ENCODE assay signal across 16 mouse cellular contexts in the genomic region with DNA sequence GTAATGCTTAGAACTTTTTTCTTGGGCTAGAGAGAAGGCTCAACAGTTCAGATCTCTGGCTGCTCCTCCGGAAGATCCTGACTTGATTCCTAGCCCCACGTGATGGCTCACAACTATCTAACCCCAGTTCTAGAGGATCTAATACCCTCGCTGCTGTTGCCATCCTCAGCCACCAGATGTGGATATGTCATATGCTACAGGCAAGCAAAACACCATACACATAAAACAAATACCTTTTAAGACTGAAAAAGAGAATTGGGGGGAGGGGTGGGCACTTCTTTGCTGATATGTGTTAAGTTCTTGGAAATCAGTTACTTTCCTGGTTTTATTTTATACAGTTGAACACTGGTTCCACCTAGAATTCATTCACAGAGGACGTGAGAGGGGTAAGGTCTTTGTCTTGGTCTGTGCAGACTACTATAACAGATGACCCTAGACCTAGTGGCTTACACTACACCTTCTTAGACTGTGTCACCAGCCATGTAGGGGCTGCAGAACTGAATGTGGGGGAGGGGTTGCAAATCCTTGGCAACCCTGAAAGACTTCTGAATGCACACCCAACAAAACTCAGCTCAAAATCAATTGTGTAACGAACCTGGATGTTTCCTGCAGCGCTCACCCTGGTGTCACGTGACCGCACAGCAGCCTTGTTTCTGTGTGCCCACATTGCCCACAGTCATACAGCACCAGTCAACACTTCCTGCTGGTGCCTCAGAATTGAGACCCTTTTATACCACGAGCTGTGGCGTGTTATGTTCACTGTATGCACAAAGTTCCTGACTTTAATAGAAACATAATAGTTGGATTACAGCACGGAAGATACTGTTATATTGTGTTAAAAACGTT. TPM values are rescaled to one million over a fixed set of nuclear protein-coding genes. Genes with fewer than 3 reads are reported as not detected.
DNase-seq lines count a peak whose midpoint lies in the region; ATAC-seq and TF ChIP-seq lines count a peak whose summit lies in the region.
"Had no signal": no experiment of that assay in that cellular context is flagged by ENCODE, and none has a peak within 500 bp of the region (broad histone marks: within the 10 kb centered on the region; RNA-seq: fewer than 3 reads in every experiment).

No protein-coding gene starts in this region.

- no peaks in the 10 kb centered on the region for H3K36me3 ChIP-seq in hindbrain, embryonic 13.5 days
- H3K36me3 ChIP-seq: kidney, embryonic 15.5 days; limb, embryonic 15.5 days; midbrain, embryonic 15.5 days had no signal

- no peak overlapping the region for H3K9ac ChIP-seq in hindbrain, embryonic 13.5 days
- H3K9ac ChIP-seq: kidney, embryonic 15.5 days; limb, embryonic 15.5 days; midbrain, embryonic 15.5 days had no signal

- WGBS in lung, adult 2 months, result 77% methylated on average over 12 of the region's 12 CpGs
- WGBS in hindbrain, embryonic 13.5 days, result 81% methylated on average over 12 of the region's 12 CpGs
- 79% methylated on average over 12 of the region's 12 CpGs for WGBS in cerebellum, adult 2 months

- no peaks in the 10 kb centered on the region for H3K27me3 ChIP-seq in hindbrain, embryonic 13.5 days
- no peaks in the 10 kb centered on the region for H3K27me3 ChIP-seq in cerebellum, adult 2 months (ENCODE audit: control insufficient read depth, insufficient read depth, low read length)
- H3K27me3 ChIP-seq: kidney, embryonic 15.5 days; limb, embryonic 15.5 days; midbrain, embryonic 15.5 days had no signal

- no peak overlapping the region for H3K27ac ChIP-seq in hindbrain, embryonic 13.5 days
- H3K27ac ChIP-seq in cerebellum, adult 2 months (ENCODE audit: insufficient read depth, low read length), result no peak overlapping the region
- H3K27ac ChIP-seq: gastrocnemius, adult 2 months; kidney, embryonic 15.5 days; limb, embryonic 15.5 days had no signal

- DNase-seq in lung, postnatal 36 days, result peak; percentile 46
- DNase-seq in lung, adult 2 months, result no peak
- DNase-seq in brain, embryonic 14.5 days (ENCODE audit: low read depth), result peak; percentile 49
- peak; percentile 86 for DNase-seq in thymus, postnatal 25 days
- DNase-seq in frontal cortex, postnatal 14 days (ENCODE audit: low spot score in 2 of 2), result no peak
- no peak for DNase-seq in cerebellum, adult 2 months
- DNase-seq: adrenal gland, postnatal 10 days; cerebellum, adult 9-10 months; gastrocnemius, adult 2 months; heart, postnatal 10 days; layer of hippocampus, postnatal 36 days had no signal

- H3K4me2 ChIP-seq in hindbrain, embryonic 13.5 days, result no peak overlapping the region
- H3K4me2 ChIP-seq: kidney, embryonic 15.5 days; limb, embryonic 15.5 days; midbrain, embryonic 15.5 days had no signal

- no peaks in the 10 kb centered on the region for H3K9me3 ChIP-seq in hindbrain, embryonic 13.5 days
- H3K9me3 ChIP-seq: kidney, embryonic 15.5 days; limb, embryonic 15.5 days; midbrain, embryonic 15.5 days had no signal

- no peak for TF ChIP-seq CTCF in lung, adult 2 months (IDR thresholded peaks at IDR 0.05; ENCODE audit: insufficient read depth, low read length)
- no peak for TF ChIP-seq CTCF in brain, embryonic 14.5 days (IDR thresholded peaks at IDR 0.05; ENCODE audit: borderline replicate concordance, extremely low read depth, insufficient read depth, insufficient read length)
- no peak for TF ChIP-seq CTCF in cerebellum, adult 2 months (IDR thresholded peaks at IDR 0.05; ENCODE audit: borderline replicate concordance, insufficient read depth, low read depth, low read length)

- ATAC-seq in megakaryocyte-erythroid progenitor cell, adult 5-6 weeks (replicated peaks; ENCODE audit: low FRiP score, low TSS enrichment, poor library complexity, severe bottlenecking), result peak; percentile 89
- no peak for ATAC-seq in hindbrain, embryonic 13.5 days (ENCODE audit: low FRiP score)
- ATAC-seq: midbrain, embryonic 15.5 days had no signal

- no peaks in the 10 kb centered on the region for H3K4me1 ChIP-seq in lung, adult 2 months (ENCODE audit: control insufficient read depth, insufficient read depth, low read length)
- H3K4me1 ChIP-seq in hindbrain, embryonic 13.5 days (replicated peaks), result peaks cover 5% of the 10 kb centered on the region
- peaks cover 8% of the 10 kb centered on the region; the same call in 1 of the 2 replicates for H3K4me1 ChIP-seq in cerebellum, adult 2 months (ENCODE audit: control insufficient read depth, insufficient read depth, low read length)
- H3K4me1 ChIP-seq: kidney, embryonic 15.5 days had no signal

- H3K4me3 ChIP-seq in lung, adult 2 months (replicated peaks; ENCODE audit: extremely low read depth, low read depth, low read length), result no peak overlapping the region
- H3K4me3 ChIP-seq in hindbrain, embryonic 13.5 days, result no peak overlapping the region
- no peak overlapping the region for H3K4me3 ChIP-seq in cerebellum, adult 2 months (replicated peaks; ENCODE audit: insufficient read depth, low read depth, low read length)
- H3K4me3 ChIP-seq: gastrocnemius, adult 2 months; kidney, embryonic 15.5 days; limb, embryonic 15.5 days; midbrain, embryonic 15.5 days had no signal

- no peak for TF ChIP-seq POLR2A in lung, adult 2 months (IDR thresholded peaks at IDR 0.05; ENCODE audit: borderline replicate concordance, extremely low read depth, low read depth, low read length)
- no peak for TF ChIP-seq POLR2A in brain, embryonic 14.5 days (IDR thresholded peaks at IDR 0.05; ENCODE audit: borderline replicate concordance, extremely low read depth, insufficient read depth, insufficient read length, poor library complexity, severe bottlenecking)
- TF ChIP-seq POLR2A in cerebellum, adult 2 months (IDR thresholded peaks at IDR 0.05; ENCODE audit: borderline replicate concordance, insufficient read depth, low read length), result no peak

RNA-seq across cellular contexts. Expression of gene Zfp957, which starts 3.9 kb away (rescaled TPM):
- not detected in 2 replicates for polyA plus RNA-seq in lung, adult 2 months (2012; rRNA removed)
- polyA plus RNA-seq in brain, embryonic 14.5 days (2012; rRNA removed), result not detected in 2 replicates
- total RNA-seq in megakaryocyte-erythroid progenitor cell, adult 5-6 weeks (2014; fragmentation: Nextera tagmentation), result not detected in 2 replicates
- not detected in 2 replicates for total RNA-seq in megakaryocyte-erythroid progenitor cell, adult 5-6 weeks (2017)
- polyA plus RNA-seq in hindbrain, embryonic 13.5 days (2015; fragmentation: Nextera tagmentation; extraction: Ambion mirVana), result not detected in 2 replicates
- polyA plus RNA-seq in cerebellum, adult 2 months (2012; rRNA removed), result not detected in 2 replicates
- total RNA-seq: adrenal gland, postnatal 10 days; gastrocnemius, adult 2 months; heart, postnatal 10 days; layer of hippocampus, postnatal 36 days had no signal
- polyA plus RNA-seq: limb, embryonic 15.5 days had no signal

RNA-seq across cellular contexts. Expression of gene Rgcc, which starts 58.2 kb away (rescaled TPM):
- 279 and 648 TPM in 2 replicates for polyA plus RNA-seq in lung, adult 2 months (2012; rRNA removed)
- polyA plus RNA-seq in brain, embryonic 14.5 days (2012; rRNA removed), result 29.0 and 71.3 TPM in 2 replicates
- 35.8 and 39.4 TPM in 2 replicates for total RNA-seq in megakaryocyte-erythroid progenitor cell, adult 5-6 weeks (2014; fragmentation: Nextera tagmentation)
- 18.5 and 30.4 TPM in 2 replicates for total RNA-seq in megakaryocyte-erythroid progenitor cell, adult 5-6 weeks (2017)
- polyA plus RNA-seq in hindbrain, embryonic 13.5 days (2015; fragmentation: Nextera tagmentation; extraction: Ambion mirVana), result 29.4 and 38.8 TPM in 2 replicates
- polyA plus RNA-seq in cerebellum, adult 2 months (2012; rRNA removed), result 41.5 and 45.1 TPM in 2 replicates

Comparison
In these comparisons a context has a peak if more than half of its experiments do, and no peak if none do; other contexts are left out.
1. DNase-seq: peak in lung, postnatal 36 days (single experiment), brain, embryonic 14.5 days (single experiment) and thymus, postnatal 25 days (single experiment); none in lung, adult 2 months (single experiment), frontal cortex, postnatal 14 days (0 of 2) and cerebellum, adult 2 months (0 of 2).